Mouse (Mus musculus): Measurements from ENCODE around the gene Gatad2b.

Gene Gatad2b

DNA sequence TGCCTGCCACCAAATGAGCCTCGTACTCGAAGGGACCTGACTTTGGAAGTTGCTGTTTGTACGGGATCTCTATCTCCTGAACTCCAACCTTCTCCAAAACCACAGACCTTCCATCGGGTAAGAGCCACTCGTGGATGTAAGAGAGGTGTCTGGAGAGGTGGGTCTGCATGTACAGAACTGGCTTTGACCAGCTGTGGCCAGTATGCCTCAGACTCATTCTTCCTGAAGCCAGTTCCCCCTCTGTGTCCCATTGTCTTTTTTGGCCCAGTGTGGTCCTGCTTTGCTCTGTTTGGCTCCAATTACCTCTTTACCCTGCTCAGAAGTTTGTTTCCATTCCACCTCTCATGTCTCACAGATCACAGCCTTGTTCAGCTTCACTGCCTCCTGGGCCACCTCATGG is 85.5 kb downstream of the Gatad2b start:
- DNase-seq (ENCODE audit: low read depth, low spot score): no peak

DNA sequence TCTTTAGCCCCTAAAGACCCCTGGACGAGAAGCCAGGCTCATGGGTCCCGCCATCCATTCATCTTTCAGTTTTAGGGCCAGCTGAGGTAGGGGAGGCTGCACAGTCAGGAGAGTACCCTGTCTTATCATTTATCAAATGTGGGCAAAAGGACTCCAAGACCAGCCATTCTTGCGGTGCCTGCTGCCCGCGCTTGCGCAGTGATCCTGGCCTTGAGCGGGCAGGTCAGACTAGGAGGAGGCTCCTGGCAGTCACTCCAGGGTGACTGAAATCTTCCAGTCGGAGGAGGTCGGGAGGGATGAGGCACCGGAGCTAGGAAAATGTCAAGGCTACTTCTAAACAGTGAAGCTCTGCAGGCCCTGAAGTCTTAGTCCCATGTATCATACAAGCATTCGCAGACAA is 88.7 kb downstream of the Gatad2b start:
- DNase-seq (ENCODE audit: low read depth, low spot score): no peak

DNA sequence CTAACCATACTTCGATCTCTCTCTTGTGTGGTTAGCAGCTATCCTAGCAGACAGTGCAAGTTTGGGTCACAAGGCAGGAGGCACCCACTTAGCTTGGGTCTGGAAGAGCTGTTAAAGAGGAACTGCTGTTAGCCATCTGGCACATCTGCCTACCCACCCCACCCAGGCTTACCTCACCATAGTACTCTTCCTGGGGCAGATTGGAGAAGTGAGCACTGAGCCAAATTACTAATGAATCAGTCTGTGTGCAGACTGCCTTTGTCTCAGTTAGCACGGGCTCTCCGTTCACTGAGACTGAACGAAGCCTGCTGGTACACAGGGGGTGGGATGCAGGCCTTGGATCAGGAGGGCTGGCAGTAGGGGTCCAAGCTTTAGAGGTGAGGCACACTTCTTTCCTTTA is 90.7 kb downstream of the Gatad2b start:
- no peak for DNase-seq (ENCODE audit: low read depth, low spot score)

DNA sequence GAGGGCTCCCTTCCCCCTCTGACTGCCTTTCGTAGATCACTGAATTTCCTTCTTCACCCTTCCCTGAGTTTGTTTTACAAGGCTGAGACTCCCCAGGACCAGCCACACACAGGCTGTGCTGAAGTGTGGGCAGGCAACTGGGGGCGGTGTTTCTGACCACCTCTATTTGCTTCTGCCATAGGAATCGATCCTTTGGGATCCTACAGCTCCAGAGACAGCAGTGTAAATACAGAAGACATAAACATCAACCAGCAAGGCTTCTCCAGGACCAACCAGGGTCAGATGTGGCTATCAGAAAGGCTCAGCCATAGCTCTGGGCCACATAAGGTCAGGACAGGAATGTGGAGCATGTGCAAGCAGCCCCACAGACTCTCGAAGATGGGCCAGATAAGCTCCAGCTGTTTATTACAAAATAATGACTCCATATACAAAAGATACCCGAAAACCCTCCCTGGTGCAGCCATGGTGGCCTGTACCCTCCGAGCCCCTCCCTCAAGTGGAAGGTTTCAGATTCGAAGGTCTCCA is 91.9 kb downstream of the Gatad2b start:
- DNase-seq (ENCODE audit: low read depth, low spot score): no peak

DNA sequence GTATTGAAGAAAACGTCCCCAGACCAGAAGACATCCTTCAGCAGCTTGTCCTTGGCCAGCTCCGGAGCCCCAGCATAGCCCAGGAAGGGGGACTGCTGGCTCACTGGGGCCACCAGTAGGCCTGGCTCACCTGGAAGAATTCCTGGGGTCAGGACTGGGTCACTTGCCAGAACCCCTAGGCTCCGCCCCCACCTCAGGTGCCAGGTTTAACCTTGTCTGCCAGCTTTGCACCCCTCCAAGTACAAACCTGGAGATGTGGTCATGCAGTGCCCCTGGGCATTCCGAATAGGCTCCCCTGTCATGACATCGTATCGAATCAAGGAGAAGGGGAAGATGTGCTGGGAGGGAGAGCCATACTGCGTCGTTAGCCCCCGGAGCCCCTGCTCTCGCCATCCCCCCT is 93.8 kb downstream of the Gatad2b start:
- DNase-seq (ENCODE audit: low read depth, low spot score): no peak

DNA sequence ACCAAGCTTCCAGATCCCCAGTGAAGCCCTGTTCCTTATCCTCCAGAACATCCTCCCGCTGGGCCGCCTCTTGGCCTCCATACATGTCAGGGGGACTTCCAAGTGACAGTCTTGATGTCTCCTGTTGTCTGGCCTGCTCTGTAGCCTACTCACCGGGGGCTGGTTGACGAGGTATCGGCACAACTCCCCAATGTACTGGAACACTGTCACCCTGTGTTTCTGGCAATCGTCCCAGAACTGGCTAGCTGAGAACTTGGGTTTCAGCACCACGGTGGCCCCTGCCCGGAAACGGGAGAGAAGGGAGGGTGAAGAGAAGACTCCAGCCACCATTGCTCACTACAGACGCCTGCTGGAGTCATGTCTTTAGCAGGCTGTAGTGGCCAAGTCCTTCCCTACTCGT is 94.5 kb downstream of the Gatad2b start:
- DNase-seq (ENCODE audit: low read depth, low spot score): no peak

DNA sequence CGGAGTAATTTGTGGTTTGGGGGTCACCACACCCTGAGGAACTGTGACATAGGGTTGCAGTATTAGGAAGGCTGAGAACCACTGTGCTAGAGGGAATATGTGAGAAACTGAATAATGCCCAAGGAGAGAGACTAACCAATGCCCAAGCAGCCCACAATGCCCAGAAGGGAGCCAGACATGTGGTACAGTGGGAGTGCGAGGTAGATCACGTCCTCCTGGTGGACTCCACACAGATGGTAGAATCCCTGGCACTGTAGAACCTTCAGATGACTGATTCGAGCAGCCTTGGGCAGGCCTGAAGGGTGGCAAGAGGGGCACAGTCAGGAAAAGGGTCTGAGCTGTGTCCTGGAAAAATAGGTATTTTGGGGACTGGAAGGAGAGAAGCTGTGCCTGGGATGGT is 95.2 kb downstream of the Gatad2b start:
- DNase-seq (ENCODE audit: low read depth, low spot score): no peak

DNA sequence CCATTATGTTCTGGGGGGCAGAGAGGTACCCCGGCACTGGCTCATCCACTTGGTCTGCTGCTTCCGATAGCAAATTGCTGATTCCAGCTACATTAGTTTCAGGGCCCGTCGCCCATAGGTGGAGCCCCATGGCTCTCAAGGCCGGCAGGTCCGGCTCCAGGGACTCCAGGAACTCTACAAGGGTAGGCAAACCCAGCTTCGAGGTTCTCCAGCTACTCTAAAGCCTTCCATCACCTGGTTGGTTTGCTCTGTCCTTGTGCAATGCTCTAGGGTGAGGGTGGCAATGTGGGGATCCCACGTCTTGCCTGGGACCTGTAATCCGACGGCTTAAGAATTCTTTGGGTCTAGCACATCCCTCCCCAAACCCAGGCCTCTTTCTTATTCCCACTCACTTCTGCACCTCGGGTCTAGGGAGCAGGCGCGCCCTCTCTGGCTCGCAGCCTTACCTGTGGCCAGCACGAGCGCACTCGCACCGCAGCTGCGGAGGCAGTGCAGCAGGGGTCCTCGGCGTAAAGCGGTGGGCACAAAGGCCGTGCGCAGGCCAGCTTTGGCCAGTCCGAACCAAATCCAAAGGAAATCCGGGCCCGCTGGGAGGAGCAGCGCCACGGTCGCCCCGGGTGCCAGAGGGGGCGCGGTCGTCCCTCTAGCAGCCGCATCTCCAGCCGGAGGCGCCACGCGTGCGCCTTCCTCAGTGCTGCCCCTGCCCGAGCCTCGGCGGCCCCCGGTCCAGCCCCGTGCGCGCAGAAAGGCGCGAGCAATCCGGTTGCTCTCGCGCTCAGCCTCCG is 95.9 kb downstream of the Gatad2b start:
- DNase-seq (ENCODE audit: low read depth, low spot score): peak; percentile 69

DNA sequence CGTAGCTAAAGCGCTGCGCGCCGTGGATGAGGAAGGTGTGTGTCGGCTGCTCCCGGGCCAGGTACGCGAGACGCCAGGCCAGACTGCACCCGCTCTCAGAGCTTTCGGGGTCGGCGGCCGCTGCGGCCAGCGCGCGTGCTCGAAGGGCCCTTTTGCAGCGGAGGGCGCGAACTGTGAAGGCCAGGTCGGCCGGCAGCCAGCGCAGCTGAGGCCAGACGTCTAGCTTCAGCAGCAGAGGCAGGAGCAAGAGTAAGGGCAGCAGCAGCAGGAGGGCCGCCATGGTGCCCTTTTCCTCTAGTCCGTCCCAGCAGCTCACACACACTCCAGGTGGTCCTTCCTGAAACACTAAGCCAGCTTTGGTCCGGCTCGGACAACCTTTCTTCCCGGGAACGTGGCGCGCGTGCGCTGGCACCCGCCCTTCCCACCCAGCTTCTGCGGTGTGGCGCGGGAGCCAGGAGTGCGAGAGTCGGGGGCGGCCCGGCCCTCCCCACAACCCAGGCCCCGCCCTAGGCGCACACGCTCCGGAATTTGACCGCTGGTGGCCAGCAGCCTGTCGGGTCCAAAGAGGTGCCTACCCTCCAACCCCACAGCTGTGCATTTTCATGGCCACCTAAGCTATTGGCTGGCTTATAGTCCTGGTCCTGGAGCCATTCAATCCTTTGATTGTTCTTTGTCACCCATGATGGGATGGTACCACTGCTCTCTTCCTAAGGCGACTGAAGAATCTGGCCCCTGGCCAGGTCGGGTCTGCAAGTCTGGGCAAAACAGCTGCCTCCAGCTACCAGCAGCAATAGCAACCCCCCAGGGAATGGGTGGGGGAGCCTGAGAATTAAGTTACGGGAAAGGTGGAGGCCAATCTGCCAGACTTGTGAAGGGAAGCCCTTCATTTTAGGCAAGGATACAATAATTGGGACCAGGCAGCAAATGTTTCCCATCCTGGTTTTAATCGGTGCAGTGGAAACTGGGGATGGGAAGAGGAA is 96.8 kb downstream of the Gatad2b start, which contains the start of gene Slc27a3:
Slc27a3 (minus strand) TSS at position 428 of the 980 bp plus-strand sequence.
- DNase-seq (ENCODE audit: low read depth, low spot score): peak; percentile 66

DNA sequence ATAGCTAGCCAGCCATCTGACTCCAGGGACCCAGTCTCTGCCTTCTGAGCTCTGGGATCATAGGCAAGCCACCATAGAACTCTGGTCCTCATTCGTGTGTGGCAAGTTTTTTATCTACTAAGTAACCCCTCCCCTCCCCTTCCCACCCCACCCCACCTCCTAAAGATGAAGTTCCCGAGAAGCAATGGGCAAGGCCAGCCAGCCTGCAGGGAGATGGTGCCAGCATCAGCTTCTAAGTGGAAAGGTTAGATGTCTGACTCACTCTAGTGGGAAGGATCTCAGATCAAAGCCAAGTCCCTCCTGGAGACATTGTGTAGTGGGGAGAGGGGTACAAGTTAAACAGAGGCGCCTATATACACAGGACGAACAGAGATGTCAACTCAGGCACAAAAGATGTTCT is 98.0 kb downstream of the Gatad2b start:
- DNase-seq (ENCODE audit: low read depth, low spot score): no peak

DNA sequence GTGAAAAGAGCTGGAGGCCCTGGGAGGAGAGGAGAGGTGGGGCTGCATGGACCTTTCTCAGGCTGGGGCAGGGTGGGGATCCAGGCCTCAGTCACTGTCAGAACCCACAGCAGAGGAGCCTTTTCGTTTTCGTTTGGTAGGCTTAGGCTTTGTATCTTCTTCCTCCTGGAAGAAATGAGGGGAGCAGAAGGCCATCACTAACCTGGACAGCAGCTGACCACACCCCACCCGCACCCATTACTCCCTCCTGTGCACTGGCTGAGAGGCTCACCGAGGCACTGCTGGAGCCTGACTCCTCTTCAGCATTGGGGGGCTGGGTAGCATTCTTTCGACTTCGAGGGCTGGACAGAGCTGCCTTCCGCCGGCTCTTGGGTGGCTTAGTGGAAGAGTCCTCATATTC is 99.0 kb downstream of the Gatad2b start:
- no peak for DNase-seq (ENCODE audit: low read depth, low spot score)

DNA sequence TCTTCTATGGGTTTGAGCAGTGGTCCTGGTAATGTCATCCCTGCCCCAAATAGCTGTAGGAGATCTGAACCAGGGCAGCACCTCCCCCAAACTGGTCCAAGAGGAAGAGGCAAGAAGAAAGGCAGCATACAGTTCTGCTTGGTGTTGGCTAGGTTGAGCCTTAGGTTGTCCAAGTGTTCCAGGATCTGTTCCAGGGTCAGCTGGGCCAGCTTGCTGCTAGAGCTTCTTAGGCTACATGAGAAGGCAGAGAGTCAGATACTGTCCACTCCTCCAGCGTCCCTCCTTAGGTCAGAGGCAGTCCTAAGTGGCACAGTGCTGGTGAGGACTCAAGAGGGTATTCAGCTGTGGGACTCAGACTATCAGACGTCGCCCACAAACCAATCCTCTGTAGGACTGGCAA is 99.7 kb downstream of the Gatad2b start:
- no peak for DNase-seq (ENCODE audit: low read depth, low spot score)

DNA sequence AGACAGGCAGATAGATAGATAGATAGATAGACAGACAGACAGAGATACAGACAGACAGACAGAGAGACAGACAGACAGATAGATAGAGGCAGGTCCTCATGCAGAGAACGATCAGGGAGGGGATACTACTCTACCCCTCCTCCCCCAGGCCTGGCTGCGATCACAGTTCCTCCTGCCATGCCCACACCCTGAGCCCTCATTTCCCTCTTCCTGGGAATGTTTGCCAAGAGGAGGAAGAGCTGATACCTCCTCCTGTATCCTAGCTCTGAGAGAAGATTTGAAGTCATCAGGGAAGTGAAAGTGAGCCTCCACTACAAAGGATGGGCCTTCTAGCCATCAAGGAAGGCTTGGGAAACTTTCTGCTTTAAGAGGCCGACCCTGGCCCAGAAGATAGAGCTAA is 102.7 kb downstream of the Gatad2b start:
- DNase-seq (ENCODE audit: low read depth, low spot score): no peak

DNA sequence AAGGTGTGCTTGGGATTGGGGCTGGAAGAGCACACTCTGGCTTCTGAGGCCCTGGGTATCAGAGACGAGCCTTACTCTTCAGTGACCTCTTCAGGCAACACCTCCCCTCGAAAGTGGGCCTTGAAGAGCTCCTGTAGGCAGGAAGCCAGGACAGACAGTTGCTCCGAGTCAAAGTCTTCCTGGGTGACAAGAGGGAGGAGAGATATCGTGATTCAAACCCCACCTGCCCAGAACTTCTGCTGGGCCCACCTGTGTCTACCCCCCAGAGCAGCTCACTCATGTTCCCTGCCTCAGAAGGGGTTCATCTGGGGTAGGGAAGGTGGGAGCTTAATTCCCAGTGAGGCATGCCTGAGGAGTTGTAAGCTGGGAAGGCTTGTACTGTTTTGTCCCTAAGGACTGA is 108.0 kb downstream of the Gatad2b start:
- DNase-seq (ENCODE audit: low read depth, low spot score): no peak

DNA sequence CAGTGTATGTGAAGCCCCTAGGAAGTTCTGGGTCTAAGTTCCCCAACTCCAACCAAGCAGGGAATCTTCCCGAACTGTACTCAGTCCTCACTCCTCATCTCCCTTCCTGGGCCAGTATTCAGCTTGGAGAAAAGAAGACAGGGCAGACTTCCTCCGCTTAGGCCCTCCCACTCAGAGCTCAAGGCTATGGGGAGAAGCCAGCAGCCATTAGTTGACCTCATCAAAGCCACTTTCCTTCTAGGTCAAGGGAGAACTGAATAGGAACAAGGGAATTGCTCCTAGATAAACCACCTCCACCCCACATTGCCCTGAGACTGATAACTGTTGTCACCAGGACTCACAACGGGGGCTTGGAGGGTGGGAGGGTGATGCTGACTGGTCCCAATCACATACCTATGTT is 111.1 kb downstream of the Gatad2b start:
- DNase-seq (ENCODE audit: low read depth, low spot score): no peak

DNA sequence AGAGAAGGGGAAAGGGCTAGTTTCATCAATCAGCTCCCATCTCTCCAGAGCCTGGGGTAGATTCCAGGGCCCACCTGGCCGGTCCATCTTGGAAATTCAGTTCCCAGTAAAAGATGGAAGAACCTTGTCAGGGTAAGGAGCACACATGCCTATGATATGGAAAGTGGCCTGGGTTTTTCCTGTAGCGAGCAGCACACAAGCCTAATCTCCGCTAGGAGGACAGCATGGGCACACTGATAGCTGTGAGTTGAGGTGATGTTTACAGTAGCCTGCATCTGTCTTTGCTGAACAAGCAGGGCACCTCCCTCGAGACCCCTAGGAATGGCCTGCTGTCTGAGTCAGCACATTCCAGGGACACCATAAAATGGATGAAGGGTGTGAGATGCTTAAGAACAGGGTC is 111.6 kb downstream of the Gatad2b start:
- DNase-seq (ENCODE audit: low read depth, low spot score): peak; percentile 28

DNA sequence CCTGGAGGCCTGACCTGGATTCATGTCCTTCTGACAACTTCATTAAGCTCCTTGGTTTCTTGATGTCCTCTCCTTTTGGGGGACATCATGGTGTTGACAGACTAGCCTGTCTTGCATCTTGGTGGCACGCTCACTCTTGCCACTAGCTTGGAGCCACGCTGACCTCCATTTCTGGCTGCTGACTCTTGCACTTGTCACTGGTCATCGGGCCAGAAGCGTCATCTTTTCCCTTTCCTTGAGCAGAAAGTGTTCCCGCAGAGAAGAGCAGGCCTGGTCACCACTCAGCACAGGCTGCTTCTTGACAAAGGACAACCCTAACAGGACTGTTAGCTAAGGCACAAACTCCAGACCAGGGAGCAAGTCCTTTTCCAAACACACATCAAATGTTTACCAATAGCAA is 113.4 kb downstream of the Gatad2b start:
- DNase-seq (ENCODE audit: low read depth, low spot score): no peak

DNA sequence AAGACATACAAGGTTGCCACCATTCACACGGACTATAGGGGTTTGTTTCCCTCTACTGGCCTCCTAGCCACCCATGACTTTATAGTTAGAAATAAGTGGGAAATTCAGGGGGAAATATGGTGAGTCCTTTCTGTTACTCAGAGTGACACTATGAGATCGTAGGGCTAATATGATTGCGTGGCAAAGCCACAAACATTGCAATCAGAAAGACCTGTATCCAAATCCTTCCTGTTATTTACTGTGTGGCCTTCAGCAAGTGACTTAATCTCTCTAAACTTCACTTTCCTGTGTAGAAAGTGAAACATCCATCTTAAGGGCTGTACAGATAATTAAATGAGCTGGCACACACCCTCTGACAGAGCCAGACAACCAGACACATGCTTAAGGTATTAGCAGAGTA is 115.7 kb downstream of the Gatad2b start:
- DNase-seq (ENCODE audit: low read depth, low spot score): no peak

DNA sequence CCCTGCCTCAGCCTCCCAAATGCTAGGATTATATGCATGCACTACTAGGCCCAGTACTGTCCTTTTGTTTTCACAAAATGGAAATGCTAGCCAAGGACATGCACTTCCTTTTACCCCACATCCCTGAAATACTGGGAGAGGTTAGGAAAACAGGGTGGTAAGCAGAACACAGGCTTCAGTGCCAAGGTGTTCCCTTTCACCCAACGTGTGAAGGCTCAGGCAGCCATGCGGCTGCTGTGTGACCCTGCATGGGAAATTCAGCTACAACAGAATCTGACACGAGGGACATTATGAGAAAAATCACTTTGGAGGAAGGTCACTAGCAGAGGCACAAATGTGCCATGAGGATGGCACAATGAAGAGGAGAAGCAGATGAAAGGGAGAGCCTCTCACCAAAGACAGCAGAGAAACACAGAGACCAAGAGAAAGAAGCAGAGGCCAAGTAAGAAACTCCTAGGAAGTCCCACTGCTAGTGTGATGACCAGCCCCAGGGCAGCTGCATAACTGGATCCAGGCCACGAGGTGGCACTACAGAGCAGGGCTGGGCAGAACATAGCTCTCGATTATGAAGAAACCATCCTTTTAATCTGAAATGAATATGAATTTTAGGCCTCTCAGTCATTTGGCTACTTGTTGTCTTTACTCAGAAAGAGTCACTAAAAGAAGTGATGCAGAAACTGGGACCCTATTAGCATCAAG is 119.5 kb downstream of the Gatad2b start:
- peak; percentile 70 for DNase-seq (ENCODE audit: low read depth, low spot score)

DNA sequence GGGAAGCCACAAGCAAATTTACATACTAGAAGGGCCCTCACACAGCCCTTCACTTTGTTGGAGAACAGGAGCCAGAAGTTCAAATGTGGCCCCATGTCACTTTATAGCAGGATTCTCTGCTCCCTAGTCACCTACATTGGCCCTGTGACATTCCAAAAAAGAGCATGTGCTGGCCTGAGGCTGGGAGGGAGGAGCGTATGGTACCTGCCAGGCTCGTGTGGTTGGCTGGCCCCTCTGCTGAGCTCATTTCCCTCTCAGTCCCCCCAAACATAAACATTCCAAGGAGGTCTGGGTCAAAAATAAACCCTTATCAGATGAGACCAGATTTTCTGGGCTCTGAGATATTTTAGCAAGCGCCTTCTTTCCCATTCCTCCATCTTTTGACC is 120.0 kb downstream of the Gatad2b start:
- DNase-seq (ENCODE audit: low read depth, low spot score): no peak

Data from mesoderm, embryonic 11.5 days (tissue).